Mouse (Mus musculus) embryo, embryonic 11 days (tissue): ENCODE measurements around the gene Tubgcp6.

Experiments used
- DNase-seq: peaks from one replicate; pipeline ENCODE4 v3.0.0-alpha.2; 2015

The Tubgcp6 gene

GRCm38 (mm10) chr15:89141443-89141842, 18.5 kb upstream of the Tubgcp6 start:
- no peak for DNase-seq

GRCm38 (mm10) chr15:89140659-89141252, 17.8 kb upstream of the Tubgcp6 start, which contains the start of gene Mapk12:
Gene Mapk12, minus strand, starts transcription at chr15:89140703.
- peak; percentile 83 for DNase-seq

DNA sequence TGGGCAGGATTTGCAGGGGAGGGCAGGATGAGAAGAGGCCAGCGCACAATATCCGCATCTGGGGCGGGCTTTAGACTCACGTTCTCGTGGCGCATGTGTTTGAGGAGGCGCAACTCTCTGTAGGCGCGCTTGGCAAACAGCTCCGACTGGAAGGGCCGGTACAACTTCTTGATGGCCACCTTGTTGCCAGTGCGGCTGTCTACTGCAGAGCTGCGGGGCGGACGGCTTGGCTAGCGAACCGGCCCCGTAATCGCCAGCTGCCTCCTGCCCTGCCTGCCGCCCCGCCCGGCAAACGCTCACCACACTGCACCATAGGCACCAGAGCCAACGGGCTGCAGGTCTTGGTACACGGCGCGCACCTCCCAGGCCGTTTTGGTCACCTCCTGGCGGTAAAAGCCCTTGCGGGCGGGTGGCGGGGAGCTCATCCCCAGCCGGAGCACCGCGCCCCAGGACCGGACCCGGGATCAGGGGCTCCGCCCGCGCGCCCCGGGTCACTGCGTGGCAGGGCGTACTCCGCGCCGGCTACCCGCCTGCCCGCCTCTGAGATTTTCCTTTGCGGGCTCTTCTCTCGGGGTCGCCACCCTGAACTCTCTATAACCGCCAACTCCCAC, 17.2 kb upstream of the Tubgcp6 start:
- DNase-seq, result peak; percentile 68

GRCm38 (mm10) chr15:89138531-89138930, 15.6 kb upstream of the Tubgcp6 start:
- DNase-seq, result no peak

DNA sequence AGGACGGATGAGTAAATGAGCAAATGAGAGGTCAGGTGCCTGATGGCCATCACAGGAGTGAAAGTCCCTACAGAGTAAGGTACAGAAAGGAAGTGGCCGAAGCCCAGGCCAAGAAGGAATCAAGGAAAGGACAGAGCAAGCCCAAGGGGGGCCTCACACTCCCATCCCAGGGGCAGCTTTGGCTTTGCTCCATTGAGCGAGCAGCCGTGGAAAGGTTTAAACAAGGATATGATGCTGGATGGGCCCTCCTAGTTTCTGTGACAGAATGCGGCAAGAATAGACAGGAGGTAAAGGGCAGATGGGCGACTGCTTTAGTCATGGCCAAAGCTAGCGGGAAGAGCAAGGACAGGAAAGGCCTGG, 15.1 kb upstream of the Tubgcp6 start:
- no peak for DNase-seq

- DNase-seq, result no peak
Observed at GRCm38 (mm10) chr15:89137378-89138045, 14.6 kb upstream of the Tubgcp6 start.

DNA sequence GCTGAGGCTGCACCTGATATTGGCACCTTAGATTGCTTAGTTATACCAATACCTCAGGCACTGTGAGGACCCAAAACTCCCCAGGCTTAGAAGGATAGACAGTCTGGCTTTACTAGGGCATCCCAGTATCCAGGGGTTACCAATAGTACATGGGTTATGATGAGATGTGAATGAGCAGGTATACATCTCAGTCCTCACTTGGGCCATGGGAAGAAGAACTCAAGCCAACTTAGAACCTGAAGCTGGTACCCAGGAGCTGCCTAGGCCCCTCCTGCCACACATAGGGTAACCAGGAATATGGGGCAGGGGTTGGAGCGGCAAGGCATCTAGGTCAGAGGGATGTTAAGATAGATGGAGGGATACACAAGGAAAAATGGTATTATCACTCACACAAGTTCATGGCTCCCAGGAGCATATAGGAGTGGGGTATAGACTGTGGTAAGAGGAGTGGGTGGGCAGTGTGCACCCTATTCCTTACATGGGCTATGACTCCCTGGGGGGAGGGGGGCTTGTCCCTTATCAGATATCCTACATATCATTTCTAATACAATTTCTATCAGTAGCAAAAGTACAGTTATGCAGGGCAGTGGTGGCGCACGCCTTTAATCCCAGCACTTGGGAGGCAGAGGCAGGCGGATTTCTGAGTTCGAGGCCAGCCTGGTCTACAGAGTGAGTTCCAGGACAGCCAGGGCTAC, 13.7 kb upstream of the Tubgcp6 start:
- no peak for DNase-seq

DNA sequence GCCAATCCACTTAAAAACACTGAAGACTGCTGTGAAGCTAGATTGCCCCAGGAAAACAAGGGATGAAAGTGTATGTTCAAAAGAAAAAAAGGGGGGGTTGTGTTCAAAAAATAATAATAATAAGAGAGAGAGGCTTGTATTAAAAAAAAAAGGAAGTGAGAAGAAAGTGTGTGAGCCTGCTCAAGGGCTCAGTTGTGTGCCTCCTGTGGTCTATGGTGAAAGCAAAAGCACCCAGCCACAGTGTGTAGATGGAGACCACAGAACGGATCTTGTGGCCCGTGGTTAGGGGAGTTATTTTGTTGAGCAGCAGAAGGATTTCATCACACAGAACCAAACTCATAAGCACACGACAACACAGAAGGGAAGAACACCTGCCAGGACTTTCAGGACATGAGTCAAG, 8.4 kb upstream of the Tubgcp6 start:
- DNase-seq, result no peak

DNA sequence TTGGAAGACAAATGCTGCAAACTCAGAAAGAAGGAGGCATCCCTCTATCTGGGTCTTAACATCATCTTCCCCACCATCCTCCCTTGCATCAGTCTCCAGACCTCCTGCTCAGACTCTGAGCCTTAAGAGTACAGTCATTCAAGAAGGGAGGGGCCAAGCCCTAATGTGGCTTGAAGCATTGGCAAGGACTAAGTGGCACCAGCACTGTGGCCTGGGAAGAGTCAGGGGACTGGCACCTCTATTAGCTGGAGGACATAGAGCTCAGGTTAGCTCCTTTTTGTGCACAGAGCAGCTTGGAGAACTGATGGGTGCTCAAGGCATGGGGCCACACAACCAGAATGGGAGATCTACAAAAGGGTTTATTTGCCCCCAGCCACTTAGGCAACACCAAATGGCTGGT, 7.3 kb upstream of the Tubgcp6 start:
- DNase-seq, result no peak

DNA sequence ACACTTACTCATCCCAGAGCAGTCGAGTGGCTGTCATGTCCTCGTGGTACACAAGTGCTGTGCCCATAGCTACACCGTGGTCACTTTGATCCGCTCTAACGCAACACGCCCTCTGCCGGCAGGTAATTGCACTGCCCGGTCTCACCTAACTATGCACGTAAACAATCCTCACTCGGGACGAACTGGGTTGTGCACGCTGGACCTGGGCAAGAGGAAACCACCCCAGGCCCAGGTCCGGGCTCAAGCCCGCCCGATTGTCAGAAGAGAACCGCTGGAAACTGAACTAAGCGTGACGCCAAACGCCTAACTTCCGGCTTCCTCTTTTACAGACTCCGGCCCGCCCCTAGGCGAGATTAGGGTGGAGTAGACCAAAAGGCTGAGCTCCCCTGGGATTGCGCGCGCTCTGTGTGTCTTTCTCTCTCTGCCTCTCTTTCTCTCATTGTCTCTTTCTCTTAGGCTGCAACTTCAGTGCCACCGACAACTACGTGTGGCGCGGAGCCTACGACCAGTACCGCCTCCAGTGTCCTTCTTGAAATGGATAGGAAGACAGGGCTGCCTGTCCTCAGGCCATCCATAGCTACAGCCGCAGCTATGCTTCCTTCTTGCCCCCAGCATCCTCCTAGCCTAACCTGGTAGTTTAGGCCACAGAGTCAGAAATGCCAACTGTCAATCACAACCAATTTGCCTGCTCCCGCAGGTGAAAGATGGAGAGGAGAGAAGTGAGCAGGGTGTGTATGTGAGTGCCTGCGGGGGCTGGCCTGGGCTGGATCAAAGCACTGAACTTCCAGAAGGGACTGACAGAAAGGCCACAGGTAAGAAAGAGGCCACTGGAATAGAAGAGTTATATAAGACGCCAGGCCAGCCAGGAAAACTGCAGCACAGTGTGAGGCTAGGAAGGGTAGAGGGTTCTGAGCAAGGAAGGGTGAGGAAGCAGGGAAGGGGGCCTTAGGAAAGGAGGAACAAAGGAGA, 5.8 kb upstream of the Tubgcp6 start, which contains the start of gene Hdac10:
Gene Hdac10 (minus strand): TSS at position 319 of the 969 bp plus-strand sequence.
- DNase-seq, result peak; percentile 90

DNA sequence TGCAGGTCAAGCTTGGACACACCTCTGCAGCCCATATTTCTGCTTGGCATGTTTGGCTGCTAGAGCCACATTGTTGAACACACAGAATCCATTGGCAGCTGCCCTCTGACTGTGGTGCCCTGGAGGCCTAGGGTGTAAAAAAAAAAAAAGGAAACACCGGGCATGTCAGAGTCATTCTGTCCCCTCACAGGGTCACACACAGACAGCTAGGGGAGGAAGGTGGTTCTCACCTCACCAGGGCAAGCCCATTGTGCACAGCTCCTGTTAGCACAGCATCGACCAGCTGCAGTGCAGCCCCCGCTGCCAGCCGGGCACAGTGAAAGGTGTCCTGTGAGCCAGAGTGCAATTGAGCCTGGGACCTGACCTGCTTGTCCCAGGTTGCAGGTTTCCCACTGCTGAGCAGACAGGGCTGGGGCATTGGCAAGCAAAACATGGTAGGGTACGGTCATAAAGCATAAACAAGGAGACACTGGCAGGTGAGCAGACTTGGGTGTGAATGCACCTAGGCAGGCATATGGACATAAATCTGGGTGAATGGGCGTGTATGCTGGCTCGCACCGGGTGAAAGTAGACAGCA, 4.5 kb upstream of the Tubgcp6 start:
- no peak for DNase-seq

- DNase-seq, result no peak
Observed at GRCm38 (mm10) chr15:89126622-89127021, 3.7 kb upstream of the Tubgcp6 start.

DNA sequence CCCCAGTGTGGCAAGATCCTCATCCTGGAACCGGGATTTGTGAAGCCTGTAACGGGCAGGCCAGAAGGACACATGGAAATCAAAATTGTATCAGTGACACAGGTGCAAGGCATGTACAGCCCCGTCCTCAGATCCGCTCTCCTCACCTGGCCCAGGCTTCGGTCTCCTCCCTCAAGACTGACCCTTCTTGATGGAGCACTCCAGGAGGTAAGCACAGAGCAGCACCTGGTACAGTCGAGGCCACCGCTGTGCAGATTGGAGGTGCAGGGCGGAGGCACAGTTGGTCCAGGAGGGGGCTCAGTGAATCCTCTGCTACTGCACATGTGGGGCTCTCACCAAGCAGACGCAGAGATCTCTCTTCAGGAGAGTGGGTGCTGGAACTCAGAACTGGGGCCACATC, 2.4 kb upstream of the Tubgcp6 start:
- DNase-seq, result no peak

DNA sequence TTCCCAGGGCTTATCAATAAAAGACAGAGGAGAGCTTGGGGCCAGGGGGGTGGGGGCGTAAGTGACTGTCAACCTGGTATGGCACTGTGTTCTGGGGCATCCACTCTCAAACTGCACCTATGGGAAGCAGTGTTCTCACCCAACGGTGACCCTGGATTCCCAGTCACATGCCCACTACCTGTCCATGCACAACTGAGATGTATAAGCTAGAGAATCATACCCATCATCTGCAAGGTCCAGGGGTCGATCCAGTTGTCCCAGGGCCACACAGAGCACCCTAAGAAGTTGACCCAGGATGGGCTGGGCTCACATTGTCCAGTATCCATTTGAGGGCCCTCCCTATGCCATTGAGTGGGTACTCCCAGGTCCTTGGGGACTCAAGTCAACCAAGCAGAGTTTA, 1.4 kb upstream of the Tubgcp6 start:
- no peak for DNase-seq

DNA sequence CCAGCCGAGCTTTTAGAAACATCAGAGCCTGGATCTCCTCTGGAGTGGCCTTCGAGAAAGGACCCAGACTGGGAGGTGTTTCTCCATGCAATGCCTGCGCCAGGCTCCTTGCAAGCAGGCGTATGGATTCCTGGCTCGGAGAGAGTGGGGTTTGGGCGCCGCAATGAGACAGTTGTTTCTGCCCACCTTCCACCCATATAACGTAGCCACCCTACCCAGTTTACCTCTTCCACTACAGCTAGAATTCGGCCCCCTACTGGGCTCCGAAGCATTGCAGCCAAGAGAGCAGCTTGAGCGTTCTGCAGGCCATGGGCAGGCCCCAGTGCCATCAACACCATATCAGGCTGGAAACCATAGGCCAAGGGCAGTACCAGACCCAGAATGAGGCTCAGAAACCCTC, 683 bp upstream of the Tubgcp6 start:
- DNase-seq, result peak; percentile 66

DNA sequence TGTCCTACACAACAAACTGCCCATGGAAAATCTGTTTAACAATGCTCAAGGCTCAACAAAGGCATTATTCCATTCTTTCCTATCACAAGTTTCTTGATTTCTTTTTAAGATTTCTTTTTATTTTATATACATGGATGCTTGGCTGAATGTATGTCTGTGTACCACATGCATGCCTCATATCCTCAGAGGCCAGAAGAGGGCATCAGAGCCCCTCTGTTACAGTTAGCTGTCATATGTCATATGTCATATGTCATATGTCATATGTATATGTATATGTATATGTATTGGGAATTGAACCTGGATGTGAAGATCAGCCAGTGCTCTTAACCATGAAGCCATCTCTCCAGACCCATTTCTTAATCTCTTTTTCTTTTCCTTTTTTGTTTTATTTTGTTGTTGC, 4.9 kb downstream of the Tubgcp6 start:
- no peak for DNase-seq

DNA sequence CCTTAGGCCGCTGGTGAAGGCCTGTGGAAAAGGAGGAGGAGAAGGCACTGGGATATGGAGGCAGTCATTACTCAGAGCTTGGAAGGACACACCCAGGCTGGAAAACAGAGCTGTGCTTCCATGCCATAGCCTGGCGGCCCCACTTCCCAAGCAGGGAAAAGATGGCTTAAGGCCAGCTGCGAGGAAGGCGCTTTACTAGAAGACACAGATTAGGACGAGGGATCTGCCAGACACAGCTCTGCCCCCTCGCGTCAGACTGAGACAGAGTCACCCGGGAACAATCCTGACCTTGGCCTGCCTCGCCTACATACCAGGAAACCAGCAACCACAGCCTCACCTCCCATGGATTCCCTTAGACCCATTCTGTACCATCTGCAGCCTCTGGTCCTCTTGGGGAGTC, 12.8 kb downstream of the Tubgcp6 start:
- DNase-seq, result no peak

DNA sequence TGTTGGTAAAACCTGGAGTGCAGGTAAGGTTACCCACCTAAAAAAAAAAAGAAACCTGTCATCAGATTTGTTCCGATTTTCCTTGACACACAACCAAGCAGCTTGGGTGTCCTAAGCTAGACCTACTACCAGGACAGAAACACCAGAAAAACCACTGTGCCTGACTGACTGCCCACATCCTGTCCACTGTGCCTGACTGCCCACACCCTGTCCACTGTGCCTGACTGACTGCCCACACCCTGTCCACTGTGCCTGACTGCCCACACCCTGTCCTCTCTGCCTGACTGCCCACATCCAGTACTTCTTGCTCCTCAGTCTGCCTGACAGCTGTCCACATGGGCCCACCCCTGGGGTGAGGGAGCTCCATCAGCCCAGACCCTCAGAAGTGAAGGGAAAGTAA, 15.9 kb downstream of the Tubgcp6 start:
- no peak for DNase-seq

DNA sequence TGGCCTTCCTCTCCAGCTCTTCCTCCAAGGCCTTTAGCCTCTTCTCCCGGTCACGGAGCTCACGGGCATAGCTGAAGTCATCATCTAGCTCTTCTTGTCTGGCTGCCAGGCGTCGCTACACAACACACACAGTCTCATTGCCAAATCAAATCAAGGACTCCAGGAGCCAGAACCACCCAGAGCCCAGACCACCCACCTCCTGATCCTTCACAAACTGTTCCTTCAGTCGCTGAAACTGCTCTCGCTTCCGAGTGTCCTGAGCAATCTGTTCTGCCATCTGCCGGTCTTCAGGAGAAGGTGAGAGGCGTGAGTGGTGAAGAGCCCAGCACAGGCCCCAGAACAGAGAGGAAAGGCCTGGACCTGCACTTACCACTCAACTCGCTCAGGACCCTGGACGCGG, 16.8 kb downstream of the Tubgcp6 start:
- no peak for DNase-seq

- no peak for DNase-seq
Observed at GRCm38 (mm10) chr15:89104425-89104824, 18.5 kb downstream of the Tubgcp6 start.

GRCm38 (mm10) chr15:89103921-89104320, 19.0 kb downstream of the Tubgcp6 start:
- DNase-seq, result no peak

GRCm38 (mm10) chr15:89102646-89103045, 20.3 kb downstream of the Tubgcp6 start:
- DNase-seq, result peak; percentile 13
